ENCODE assay signal across 23 mouse cellular contexts in genomic region chr9:110375668-110376067, GRCm38 (mm10). TPM values are rescaled to one million over a fixed set of nuclear protein-coding genes. Genes with fewer than 3 reads are reported as not detected.
DNase-seq lines count a peak whose midpoint lies in the region; ATAC-seq lines count a peak whose summit lies in the region.
"Had no signal": no experiment of that assay in that cellular context is flagged by ENCODE, and none has a peak within 500 bp of the region (broad histone marks: within the 10 kb centered on the region; RNA-seq: fewer than 3 reads in every experiment).

No protein-coding gene starts in this region.

- ATAC-seq in heart, embryonic 13.5 days (ENCODE audit: extremely low read depth, insufficient number of reproducible peaks, low FRiP score, low TSS enrichment): no peak
- ATAC-seq: CD4-positive, CD25-positive, alpha-beta regulatory T cell, adult 4 months; forebrain, embryonic 15.5 days; hindbrain, embryonic 16.5 days; inflammation-experienced regulatory T-cells, adult 6 months; intestine, postnatal 0 days had no signal

- H3K4me3 ChIP-seq in heart, embryonic 13.5 days: no peak overlapping the region
- no peak overlapping the region for H3K4me3 ChIP-seq in forebrain, embryonic 10.5 days
- H3K4me3 ChIP-seq: embryonic facial prominence, embryonic 15.5 days; erythroblast, embryonic 14.5 days; forebrain, embryonic 15.5 days; heart, embryonic 10.5 days; hindbrain, embryonic 12.5 days had no signal

- H3K9me3 ChIP-seq in heart, embryonic 13.5 days: no peaks in the 10 kb centered on the region
- no peaks in the 10 kb centered on the region for H3K9me3 ChIP-seq in forebrain, embryonic 10.5 days
- H3K9me3 ChIP-seq: embryonic facial prominence, embryonic 15.5 days; forebrain, embryonic 15.5 days; G1E; heart, embryonic 10.5 days; hindbrain, embryonic 12.5 days had no signal

- DNase-seq in heart, postnatal 4 days: no peak
- peak; percentile 57 for DNase-seq in testis, postnatal 14 days (ENCODE audit: low spot score)
- no peak for DNase-seq in testis, postnatal 10 days (ENCODE audit: low spot score)
- peak; percentile 46 for DNase-seq in adrenal gland, postnatal 25 days
- no peak for DNase-seq in forebrain, embryonic 10.5 days (ENCODE audit: extremely low spot score, low spot score)
- DNase-seq: cerebellum, adult 11 months; cerebellum, adult 8-10 months; cerebellum, postnatal 14 days; embryo, embryonic 11 days; gastrocnemius, postnatal 10 days; heart, adult 18-20 months; heart, postnatal 36 days had no signal

- H3K36me3 ChIP-seq in heart, embryonic 13.5 days: peaks cover 70% of the 10 kb centered on the region
- H3K36me3 ChIP-seq in forebrain, embryonic 10.5 days (replicated peaks): peaks cover 88% of the 10 kb centered on the region

- H3K27ac ChIP-seq in heart, embryonic 13.5 days (replicated peaks): no peak overlapping the region
- H3K27ac ChIP-seq in forebrain, embryonic 10.5 days: no peak overlapping the region
- H3K27ac ChIP-seq: embryonic facial prominence, embryonic 15.5 days; forebrain, embryonic 15.5 days; heart, embryonic 10.5 days; hindbrain, embryonic 12.5 days had no signal

- WGBS in heart, embryonic 13.5 days: 67% methylated on average over 3 of the region's 3 CpGs
- WGBS in forebrain, embryonic 10.5 days: 94% methylated on average over 3 of the region's 3 CpGs

- H3K4me1 ChIP-seq in heart, embryonic 13.5 days: peaks cover 4% of the 10 kb centered on the region
- peaks cover 4% of the 10 kb centered on the region; the same call in 1 of the 2 replicates for H3K4me1 ChIP-seq in forebrain, embryonic 10.5 days
- H3K4me1 ChIP-seq: embryonic facial prominence, embryonic 15.5 days; forebrain, embryonic 15.5 days; hindbrain, embryonic 12.5 days had no signal

- H3K27me3 ChIP-seq in heart, embryonic 13.5 days (replicated peaks): 0 out of 2 replicates have a peak, but pooled peaks cover 3% of the 10 kb centered on the region
- no peaks in the 10 kb centered on the region for H3K27me3 ChIP-seq in forebrain, embryonic 10.5 days (ENCODE audit: poor library complexity, severe bottlenecking)
- H3K27me3 ChIP-seq: embryonic facial prominence, embryonic 15.5 days; forebrain, embryonic 15.5 days; hindbrain, embryonic 12.5 days had no signal

- 0 out of 2 replicates have a peak overlapping the region, but pooled peaks have one; percentile 7 for H3K9ac ChIP-seq in heart, embryonic 13.5 days
- H3K9ac ChIP-seq: embryonic facial prominence, embryonic 15.5 days; forebrain, embryonic 15.5 days; hindbrain, embryonic 12.5 days had no signal

- H3K4me2 ChIP-seq in heart, embryonic 13.5 days: no peak overlapping the region
- H3K4me2 ChIP-seq: embryonic facial prominence, embryonic 15.5 days; forebrain, embryonic 15.5 days; hindbrain, embryonic 12.5 days had no signal

RNA-seq across cellular contexts. Expression of gene Ptpn23, which starts 32.3 kb away (rescaled TPM):
- polyA plus RNA-seq in heart, embryonic 13.5 days (2015; fragmentation: Nextera tagmentation; extraction: Ambion mirVana): 13.1 and 15.4 TPM in 2 replicates
- total RNA-seq in heart, postnatal 4 days (2021): 10 to 100 TPM; 32.4 to 33.7 TPM
- 72.2 and 89.7 TPM in 2 replicates for total RNA-seq in adrenal gland, postnatal 25 days (2021)
- polyA plus RNA-seq in forebrain, embryonic 10.5 days (2016; fragmentation: Nextera tagmentation; extraction: Ambion mirVana): 15.1 and 15.2 TPM in 2 replicates

RNA-seq across cellular contexts. Expression of gene Scap, which starts 42.6 kb away (rescaled TPM):
- 18.2 and 19.9 TPM in 2 replicates for polyA plus RNA-seq in heart, embryonic 13.5 days (2015; fragmentation: Nextera tagmentation; extraction: Ambion mirVana)
- 10 to 100 TPM; 30.5 to 34.0 TPM for total RNA-seq in heart, postnatal 4 days (2021)
- total RNA-seq in adrenal gland, postnatal 25 days (2021): 92.5 and 151 TPM in 2 replicates
- polyA plus RNA-seq in forebrain, embryonic 10.5 days (2016; fragmentation: Nextera tagmentation; extraction: Ambion mirVana): 44.1 and 45.4 TPM in 2 replicates

RNA-seq across cellular contexts. Expression of gene Ngp, which starts 43.9 kb away (rescaled TPM):
- 1.8 and 2.9 TPM in 2 replicates for polyA plus RNA-seq in heart, embryonic 13.5 days (2015; fragmentation: Nextera tagmentation; extraction: Ambion mirVana)
- 1 to 10 TPM; 1.8 to 3.2 TPM for total RNA-seq in heart, postnatal 4 days (2021)
- total RNA-seq in adrenal gland, postnatal 25 days (2021): not detected in 2 replicates
- not detected in 2 replicates for polyA plus RNA-seq in forebrain, embryonic 10.5 days (2016; fragmentation: Nextera tagmentation; extraction: Ambion mirVana)
- total RNA-seq: heart, adult 18-20 months had no signal
- polyA plus RNA-seq: CD4-positive, CD25-positive, alpha-beta regulatory T cell, adult 4 months; heart, embryonic 10.5 days had no signal

Comparison
In these comparisons a context has a peak if more than half of its experiments do, and no peak if none do; other contexts are left out.
1. DNase-seq: peak in testis, postnatal 14 days (single experiment) and adrenal gland, postnatal 25 days (single experiment); none in heart, postnatal 4 days (single experiment), testis, postnatal 10 days (single experiment) and forebrain, embryonic 10.5 days (single experiment).